Mouse (Mus musculus) effector memory CD4-positive, alpha-beta T cell, adult 5 months (primary cell): ENCODE results near the gene Cygb. TPM values are rescaled to one million over a fixed set of nuclear protein-coding genes. Genes with fewer than 3 reads are reported as not detected.

ENCODE experiments used
- polyA plus RNA-seq: library from polyadenylated mRNA; unstranded; fragments of 100-300 nt; shearing (Covaris generic); gene quantifications from one replicate; pipeline ENCODE4 v1.2.1, GENCODE M21; 2017

Gene Cygb
- not detected for polyA plus RNA-seq

DNA sequence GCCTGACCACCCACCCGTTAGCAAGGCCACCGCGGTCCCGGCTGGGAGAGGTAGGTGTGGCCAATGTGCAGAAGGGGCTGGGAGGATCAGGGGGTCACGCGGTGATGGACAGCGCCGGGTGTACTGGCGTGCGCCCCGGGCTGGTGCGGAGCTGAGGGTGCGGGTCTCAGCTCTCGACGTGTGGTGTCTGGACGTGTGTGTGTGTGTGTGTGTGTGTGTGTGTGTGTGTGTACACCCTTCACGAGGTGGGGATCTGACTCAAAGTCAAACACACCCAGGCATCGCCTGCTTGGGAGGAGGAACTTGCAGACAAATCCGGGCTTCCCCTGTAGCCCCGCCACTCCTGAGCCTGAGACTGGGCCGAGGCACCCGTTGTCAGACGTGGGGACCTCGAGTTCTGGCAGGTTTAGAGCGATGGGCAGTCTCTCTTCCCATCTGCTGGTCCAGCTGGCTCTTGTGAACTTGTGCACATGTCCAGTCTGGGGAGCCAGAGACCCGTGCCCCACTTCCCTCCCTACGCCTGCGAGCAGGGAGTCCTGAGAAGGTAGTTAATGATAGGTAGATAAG lies at the start of gene Cygb:
Cygb (minus strand) TSS at position 59 of the 567 bp plus-strand sequence.

GRCm38 (mm10) chr11:116653234-116653633 lies 879 bp downstream of the Cygb start, which contains the start of gene Prcd:
Prcd (plus strand) TSS chr11:116653534.

GRCm38 (mm10) chr11:116626299-116627071 lies 27.6 kb downstream of the Cygb start, which contains the start of gene Rhbdf2:
Rhbdf2 (minus strand) TSS chr11:116627019.

Other genes with a start within 250 kb of the Cygb start
- 98.2 TPM for gene Rnf157, start 241.3 kb downstream of the Cygb start, polyA plus RNA-seq
- 963 TPM for gene Ubald2, start 220.2 kb downstream of the Cygb start, polyA plus RNA-seq
- gene Qrich2, start 188.1 kb downstream of the Cygb start, polyA plus RNA-seq: not detected
- gene Prpsap1, start 160.1 kb downstream of the Cygb start, polyA plus RNA-seq: 118 TPM
- gene Sphk1, start 123.4 kb downstream of the Cygb start, polyA plus RNA-seq: 0.31 TPM
- 16.2 TPM for gene Ube2o, start 72.9 kb downstream of the Cygb start, polyA plus RNA-seq
- gene Aanat, start 67.9 kb downstream of the Cygb start, polyA plus RNA-seq: not detected
- 19.5 TPM for gene Rhbdf2, start 27.3 kb downstream of the Cygb start, polyA plus RNA-seq
- gene Prcd, start 779 bp downstream of the Cygb start, polyA plus RNA-seq: not detected
- gene St6galnac1, start 121.2 kb upstream of the Cygb start, polyA plus RNA-seq: 1.0 TPM
- gene Mxra7, start 173.7 kb upstream of the Cygb start, polyA plus RNA-seq: not detected
- 121 TPM for gene Mettl23, start 189.0 kb upstream of the Cygb start, polyA plus RNA-seq
- 101 TPM for gene Jmjd6, start 189.1 kb upstream of the Cygb start, polyA plus RNA-seq
- gene Mfsd11, start 198.1 kb upstream of the Cygb start, polyA plus RNA-seq: 16.3 TPM
- 394 TPM for gene Srsf2, start 198.8 kb upstream of the Cygb start, polyA plus RNA-seq